Mouse (Mus musculus): Measurements from ENCODE around the gene Mertk.

DNA sequence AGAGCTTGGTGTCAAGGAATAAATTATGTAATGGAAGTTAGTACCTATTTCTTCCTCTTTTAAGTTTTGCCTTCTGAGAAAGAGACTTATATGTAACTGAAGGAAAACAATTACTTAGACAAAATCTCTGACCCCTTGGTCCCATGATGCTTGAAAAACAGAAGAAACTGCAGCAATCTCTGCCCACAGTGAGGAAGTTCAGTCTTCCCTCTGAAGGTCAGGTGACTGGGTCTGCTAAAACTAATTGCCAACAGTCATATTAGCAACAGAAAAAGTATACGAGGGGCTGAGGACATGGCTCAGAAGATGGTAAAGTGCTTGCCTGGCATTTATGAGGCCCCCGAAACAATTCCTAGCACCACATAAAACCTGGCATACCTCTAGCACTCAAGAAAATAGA, 20.6 kb downstream of the Mertk start:
- TF ChIP-seq CTCF (IDR thresholded peaks at IDR 0.05; ENCODE audit: extremely low read depth, insufficient read depth, insufficient read length, insufficient replicate concordance) (no peak), POLR2A (IDR thresholded peaks at IDR 0.05; ENCODE audit: low read depth, low read length) (no peak)

All from spleen, adult 2 months (tissue).